Mouse (Mus musculus) forebrain, embryonic 16.5 days (tissue): ENCODE measurements around the gene Wwox. TPM values are rescaled to one million over a fixed set of nuclear protein-coding genes. Genes with fewer than 3 reads are reported as not detected.

Experiments
- ATAC-seq: fragments of 200-750 bp; cut with Nextera tagmentation; 2 replicates; pipeline ENCODE4 v1.8.0; 2017; ENCODE audit warnings: mild to moderate bottlenecking, moderate library complexity
- H3K27ac ChIP-seq: fragments of 300-500 bp; sonication (generic); 2 replicates; pipeline ENCODE4 v1.5.1; 2014; ENCODE audit warnings: low read length, control low read depth
- H3K27me3 ChIP-seq: fragments of 300-500 bp; sonication (generic); replicated peaks from 2 replicates; pipeline ENCODE4 v1.6.1; 2014; ENCODE audit warnings: low read length; ENCODE audit not compliant: control insufficient read depth, insufficient read depth
- H3K36me3 ChIP-seq: fragments of 300-500 bp; sonication (generic); 2 replicates; pipeline ENCODE4 v1.6.1; 2014; ENCODE audit not compliant: control insufficient read depth, insufficient read depth
- H3K4me1 ChIP-seq: fragments of 300-500 bp; sonication (generic); replicated peaks from 2 replicates; pipeline ENCODE4 v1.6.1; 2014; ENCODE audit warnings: low read length; ENCODE audit not compliant: control insufficient read depth, insufficient read depth
- H3K4me2 ChIP-seq: fragments of 300-500 bp; sonication (generic); 2 replicates; pipeline ENCODE4 v1.6.1; 2014; ENCODE audit warnings: mild to moderate bottlenecking, low read length, control low read depth
- H3K4me3 ChIP-seq: fragments of 300-500 bp; sonication (generic); replicated peaks from 2 replicates; pipeline ENCODE4 v1.5.1; 2014; ENCODE audit warnings: mild to moderate bottlenecking, low read length, control low read depth
- H3K9ac ChIP-seq: fragments of 300-500 bp; sonication (generic); replicated peaks from 2 replicates; pipeline ENCODE4 v1.6.1; 2014; ENCODE audit warnings: low read depth, low read length, control low read depth
- H3K9me3 ChIP-seq: fragments of 300-500 bp; sonication (generic); 2 replicates; pipeline ENCODE4 v1.6.1; 2016; ENCODE audit warnings: low read length; ENCODE audit not compliant: control insufficient read depth
- WGBS: fragments of 180-500 bp; shearing (Covaris S2); extraction: QIAGEN DNeasy Blood & Tissue Kit; methylation state at CpG from one replicate; pipeline ENCODE4 v1.1.7; 2014; 5-methylcytosine and 5-hydroxymethylcytosine counted together
- polyA plus RNA-seq: library from polyadenylated mRNA; unstranded; fragments of >200 nt; fragmentation: Nextera tagmentation; extraction: Ambion mirVana; gene quantifications from 2 replicates; pipeline ENCODE4 v1.2.1, GENCODE M21; 2015

Wwox gene
- polyA plus RNA-seq, 1 experiment from 2014 or later = 11.4 TPM

DNA sequence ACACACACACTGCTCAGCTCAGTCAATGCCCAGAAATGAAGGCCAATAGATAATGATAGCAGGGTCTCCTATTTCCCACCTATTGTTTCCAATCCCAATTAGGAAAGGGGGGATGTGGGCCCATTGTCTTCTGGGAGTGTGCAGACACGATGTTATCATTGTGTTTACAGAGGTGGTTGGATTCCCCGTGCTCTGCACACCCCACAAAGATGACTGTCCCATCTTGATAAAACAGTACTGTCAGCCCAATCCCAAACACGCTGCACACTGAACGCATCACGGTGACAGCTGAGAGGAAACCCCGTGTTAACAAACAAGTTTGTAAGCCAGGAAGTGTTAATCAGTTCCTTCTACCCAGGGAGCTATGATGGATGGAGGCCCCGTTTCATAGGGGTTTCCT, 650.3 kb downstream of the Wwox start:
- ATAC-seq = no peak
- H3K27me3 ChIP-seq = peaks cover 3% of the 10 kb centered on the region; the same call in 1 of the 2 replicates
- WGBS = 60% methylated on average over 7 of the region's 7 CpGs

DNA sequence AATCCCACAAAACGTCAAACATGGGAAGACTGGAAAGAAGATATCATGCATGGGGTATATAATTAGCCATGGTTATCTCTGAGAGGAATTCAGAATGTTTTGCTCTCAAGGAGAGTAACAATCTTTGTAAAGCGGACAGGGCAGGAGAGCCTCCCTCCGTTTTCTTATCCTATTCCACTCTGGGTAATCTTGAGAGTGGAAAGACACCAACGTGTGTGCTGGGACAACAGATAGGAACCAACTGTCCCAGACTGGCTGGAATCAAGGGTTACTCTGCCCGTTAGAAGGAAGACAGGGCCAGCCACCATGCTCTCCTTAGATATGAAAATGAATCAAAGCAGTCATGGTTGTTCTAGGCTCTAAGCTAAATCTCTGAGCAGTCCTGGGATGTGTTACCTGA, 650.7 kb downstream of the Wwox start:
- H3K4me2 ChIP-seq = no peak overlapping the region
- no peak overlapping the region for H3K9ac ChIP-seq
- H3K27ac ChIP-seq = no peak overlapping the region
- peaks cover 2% of the 10 kb centered on the region; the same call in 1 of the 2 replicates for H3K9me3 ChIP-seq
- no peak for ATAC-seq
- WGBS = 90% methylated on average over 5 of the region's 5 CpGs
- no peak overlapping the region for H3K4me3 ChIP-seq
- H3K27me3 ChIP-seq = peaks cover 3% of the 10 kb centered on the region; the same call in 1 of the 2 replicates
- H3K36me3 ChIP-seq = no peaks in the 10 kb centered on the region
- H3K4me1 ChIP-seq = no peaks in the 10 kb centered on the region

More for the DNA sequence above, 650.3 kb downstream of the Wwox start:
- peaks cover 2% of the 10 kb centered on the region; the same call in 1 of the 2 replicates for H3K9me3 ChIP-seq
- no peak overlapping the region for H3K9ac ChIP-seq
- no peak overlapping the region for H3K27ac ChIP-seq
- no peak overlapping the region for H3K4me3 ChIP-seq
- H3K4me2 ChIP-seq = no peak overlapping the region
- no peaks in the 10 kb centered on the region for H3K4me1 ChIP-seq
- no peaks in the 10 kb centered on the region for H3K36me3 ChIP-seq

DNA sequence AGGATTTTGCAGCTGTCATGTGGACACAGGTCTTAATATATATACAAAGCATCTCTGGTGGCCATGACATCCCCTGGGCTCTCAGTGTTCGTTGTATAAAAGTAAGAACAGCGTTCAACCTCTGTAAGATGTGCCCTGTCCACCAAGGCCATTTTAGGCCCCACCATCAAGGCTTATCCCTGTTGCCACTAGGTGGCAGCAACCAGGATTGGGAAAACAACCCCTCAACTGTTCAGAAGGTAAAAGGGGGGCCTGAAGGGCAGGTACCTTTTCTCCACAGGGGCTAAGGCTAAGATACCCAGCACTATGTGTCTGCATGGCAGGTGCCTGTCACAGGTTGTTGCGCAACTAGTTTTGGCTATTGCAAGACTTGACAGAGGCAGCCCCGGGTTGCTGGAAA, 656.1 kb downstream of the Wwox start:
- Histone ChIP-seq H3K27me3 (peaks cover 3% of the 10 kb centered on the region; the same call in 1 of the 2 replicates), H3K36me3 (no peaks in the 10 kb centered on the region), H3K4me2 (no peak overlapping the region), H3K9ac (no peak overlapping the region), H3K4me1 (no peaks in the 10 kb centered on the region), H3K27ac (no peak overlapping the region), H3K4me3 (no peak overlapping the region), H3K9me3 (no peaks in the 10 kb centered on the region)
- ATAC-seq = no peak
- 83% methylated on average over 4 of the region's 4 CpGs for WGBS

DNA sequence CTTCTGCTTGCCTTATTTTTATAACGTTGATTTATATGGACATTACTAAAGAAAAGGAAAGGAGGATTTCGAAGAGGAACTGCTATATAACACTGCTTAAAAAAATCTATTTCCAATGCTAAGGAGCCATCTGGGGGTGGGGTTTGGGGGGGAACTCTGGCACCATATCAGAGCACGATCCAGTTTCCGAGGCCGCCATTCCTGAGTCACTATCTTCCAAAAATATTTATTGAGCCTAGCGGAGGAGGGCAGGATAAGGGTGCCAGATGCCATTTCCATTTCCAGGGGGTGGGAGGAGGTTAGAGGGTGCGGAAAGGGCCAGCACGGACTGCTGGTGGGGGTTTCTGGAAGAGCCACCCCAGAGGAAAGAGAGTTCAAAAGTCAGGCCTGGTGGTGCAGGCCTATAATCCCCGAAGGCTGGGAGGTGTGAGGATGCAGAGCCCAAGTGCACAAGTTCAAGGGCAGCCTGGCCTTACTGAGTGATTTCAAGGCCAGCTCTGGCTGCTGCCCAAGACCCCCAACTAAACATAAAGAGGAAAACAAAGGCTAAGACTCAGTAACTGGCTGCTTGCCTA, 658.6 kb downstream of the Wwox start:
- Histone ChIP-seq H3K9me3 (no peaks in the 10 kb centered on the region), H3K36me3 (no peaks in the 10 kb centered on the region), H3K4me3 (no peak overlapping the region), H3K4me2 (no peak overlapping the region), H3K27me3 (no peaks in the 10 kb centered on the region), H3K4me1 (no peaks in the 10 kb centered on the region), H3K9ac (no peak overlapping the region), H3K27ac (no peak overlapping the region)
- 76% methylated on average over 9 of the region's 9 CpGs for WGBS
- no peak for ATAC-seq

DNA sequence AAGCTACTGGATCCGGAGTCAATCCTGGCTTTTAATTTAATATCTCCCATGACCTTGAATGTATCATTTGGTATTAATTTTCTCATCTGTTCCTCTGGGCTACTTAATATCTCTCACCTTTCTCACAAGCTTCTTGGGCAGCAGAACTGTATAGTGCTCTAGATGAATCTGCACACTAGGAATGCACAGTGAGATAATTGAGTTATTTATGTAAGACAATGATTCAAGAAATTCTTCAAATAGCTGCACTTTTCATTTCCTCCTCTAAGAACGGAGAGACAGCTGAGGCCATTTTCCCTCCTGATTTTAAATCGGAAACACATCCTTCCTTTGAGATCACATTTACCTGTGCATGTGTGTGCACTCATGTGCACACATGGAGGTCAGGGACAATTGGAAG, 669.9 kb downstream of the Wwox start:
- Histone ChIP-seq H3K27ac (no peak overlapping the region), H3K27me3 (no peaks in the 10 kb centered on the region), H3K4me2 (no peak overlapping the region), H3K4me3 (no peak overlapping the region), H3K36me3 (no peaks in the 10 kb centered on the region), H3K9me3 (no peaks in the 10 kb centered on the region), H3K4me1 (peaks cover under 1% of the 10 kb centered on the region; the same call in 1 of the 2 replicates), H3K9ac (no peak overlapping the region)
- ATAC-seq = no peak
- 79% methylated on average over 3 of the region's 3 CpGs for WGBS

DNA sequence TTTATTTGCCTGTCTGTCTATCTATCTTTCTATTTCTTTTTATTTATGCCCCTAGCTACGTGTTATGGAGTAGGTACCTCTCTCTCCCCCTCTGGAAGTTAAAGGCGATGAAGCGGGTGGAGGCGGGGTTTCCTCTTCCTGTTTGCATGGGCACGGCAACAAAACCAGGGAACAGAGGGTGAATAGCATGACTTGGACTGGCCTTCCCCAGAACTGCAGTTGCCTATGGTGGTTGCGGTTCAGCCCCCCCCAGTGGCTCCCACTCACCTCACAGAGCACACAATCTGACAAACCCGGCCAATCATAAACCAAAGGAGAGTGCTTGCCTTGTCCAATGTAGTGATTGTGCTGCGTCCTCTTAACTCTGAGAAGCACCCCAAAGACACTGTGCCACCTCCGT, 671.0 kb downstream of the Wwox start:
- H3K27ac ChIP-seq = no peak overlapping the region
- no peak for ATAC-seq
- no peaks in the 10 kb centered on the region for H3K36me3 ChIP-seq
- H3K9me3 ChIP-seq = no peaks in the 10 kb centered on the region
- no peak overlapping the region for H3K4me2 ChIP-seq
- no peak overlapping the region for H3K9ac ChIP-seq
- H3K4me1 ChIP-seq = peaks cover 2% of the 10 kb centered on the region; the same call in 1 of the 2 replicates
- no peak overlapping the region for H3K4me3 ChIP-seq
- H3K27me3 ChIP-seq = no peaks in the 10 kb centered on the region
- 86% methylated on average over 9 of the region's 9 CpGs for WGBS

DNA sequence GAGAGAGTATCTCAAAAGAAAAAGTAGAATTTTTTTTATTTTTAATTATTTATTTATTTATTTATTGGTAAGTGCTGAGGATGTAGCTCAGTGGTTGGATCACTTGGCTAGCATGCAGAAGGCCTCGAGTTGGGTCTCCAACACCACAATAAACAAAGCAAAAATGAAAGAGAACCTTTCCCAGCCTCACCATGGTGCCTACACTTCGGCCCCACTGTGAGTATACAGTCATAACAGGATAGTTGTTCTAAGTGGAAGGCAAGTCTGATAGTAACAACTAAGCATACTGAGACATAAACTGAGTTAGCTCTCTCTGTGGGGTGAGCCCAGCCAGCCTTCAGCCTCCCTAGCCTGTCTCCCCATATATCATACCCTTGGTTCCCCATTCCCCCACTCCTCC, 672.6 kb downstream of the Wwox start:
- 91% methylated on average over 2 of the region's 2 CpGs for WGBS
- Histone ChIP-seq H3K9me3 (no peaks in the 10 kb centered on the region), H3K4me1 (peaks cover 2% of the 10 kb centered on the region; the same call in 1 of the 2 replicates), H3K36me3 (no peaks in the 10 kb centered on the region), H3K9ac (no peak overlapping the region), H3K4me2 (no peak overlapping the region), H3K27ac (no peak overlapping the region), H3K27me3 (no peaks in the 10 kb centered on the region), H3K4me3 (no peak overlapping the region)
- ATAC-seq = no peak

DNA sequence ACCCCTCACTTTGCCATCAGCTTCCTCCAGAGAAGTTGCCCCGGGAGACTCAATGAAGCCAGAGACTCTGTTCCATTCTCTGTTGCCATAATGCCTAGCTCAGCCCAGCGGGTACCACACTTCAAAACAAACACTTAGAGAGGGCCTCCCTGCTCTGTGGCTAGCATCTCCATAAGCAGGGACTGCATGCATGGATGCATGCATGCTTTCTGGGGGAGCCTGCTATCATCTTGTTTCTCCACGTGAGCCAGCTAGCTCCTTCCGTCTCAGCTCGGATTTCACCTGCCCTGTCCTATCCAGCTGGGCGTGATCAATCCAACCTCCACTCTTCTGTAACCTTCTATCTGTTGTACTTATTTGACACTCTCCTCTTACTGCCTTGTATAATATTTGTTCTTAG, 675.0 kb downstream of the Wwox start:
- ATAC-seq = no peak
- Histone ChIP-seq H3K4me1 (peaks cover 2% of the 10 kb centered on the region; the same call in 1 of the 2 replicates), H3K27me3 (no peaks in the 10 kb centered on the region), H3K4me2 (no peak overlapping the region), H3K4me3 (no peak overlapping the region), H3K9me3 (no peaks in the 10 kb centered on the region), H3K9ac (no peak overlapping the region), H3K27ac (no peak overlapping the region), H3K36me3 (no peaks in the 10 kb centered on the region)
- 26% methylated on average over 6 of the region's 6 CpGs for WGBS

DNA sequence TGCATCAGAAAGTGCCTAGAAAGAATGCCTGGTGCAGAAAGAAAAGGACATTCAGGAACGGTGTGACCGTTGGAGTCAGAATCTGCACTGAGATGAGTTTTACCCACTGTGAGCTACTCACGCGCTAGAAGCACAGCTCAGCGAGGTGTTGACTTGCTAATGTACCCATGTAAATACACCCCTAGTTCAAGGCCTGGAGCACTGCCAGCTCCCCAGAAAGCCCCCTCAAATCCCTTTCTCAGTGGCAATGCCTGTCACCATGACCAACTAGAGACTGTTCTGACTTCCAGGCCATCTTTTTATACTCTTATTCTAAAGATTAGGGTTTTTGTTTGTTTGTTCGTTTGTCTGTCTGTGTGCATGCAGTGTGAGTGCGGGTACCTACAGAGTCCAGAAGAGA, 686.6 kb downstream of the Wwox start:
- Histone ChIP-seq H3K36me3 (no peaks in the 10 kb centered on the region), H3K27me3 (no peaks in the 10 kb centered on the region), H3K4me2 (no peak overlapping the region), H3K9ac (no peak overlapping the region), H3K9me3 (no peaks in the 10 kb centered on the region), H3K27ac (no peak overlapping the region), H3K4me3 (no peak overlapping the region), H3K4me1 (no peaks in the 10 kb centered on the region)
- WGBS = 24% methylated on average over 7 of the region's 7 CpGs
- no peak for ATAC-seq

DNA sequence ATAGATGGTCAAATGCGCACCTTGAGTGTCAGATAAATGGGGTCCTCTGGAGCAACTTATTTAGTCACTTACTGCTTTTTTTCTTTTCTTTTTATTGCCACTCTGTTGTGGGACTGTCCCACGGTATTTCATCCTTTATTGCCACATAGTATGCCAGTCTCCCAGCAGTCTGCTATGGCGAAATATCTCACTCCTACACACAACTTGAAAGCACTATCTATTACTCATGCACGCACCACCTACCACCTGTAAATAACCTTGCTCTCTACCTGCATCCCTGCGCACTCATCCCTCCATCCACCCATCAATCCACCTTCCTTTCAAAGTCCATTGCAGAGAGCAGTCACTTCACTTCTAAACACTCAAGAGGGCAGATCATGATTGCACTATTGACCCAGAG, 687.2 kb downstream of the Wwox start:
- no peaks in the 10 kb centered on the region for H3K9me3 ChIP-seq
- H3K27me3 ChIP-seq = no peaks in the 10 kb centered on the region
- H3K36me3 ChIP-seq = no peaks in the 10 kb centered on the region
- no peaks in the 10 kb centered on the region for H3K4me1 ChIP-seq
- ATAC-seq = no peak
- no peak overlapping the region for H3K9ac ChIP-seq
- 96% methylated on average over 5 of the region's 5 CpGs for WGBS
- no peak overlapping the region for H3K4me2 ChIP-seq
- H3K27ac ChIP-seq = no peak overlapping the region
- H3K4me3 ChIP-seq = no peak overlapping the region
